Mouse (Mus musculus): ENCODE measurements around the gene Ercc6l. TPM values are rescaled to one million over a fixed set of nuclear protein-coding genes. Genes with fewer than 3 reads are reported as not detected.
"Not testable (repeated sequence)": the region's sequence is repeated elsewhere in the genome, so short reads cannot be mapped to it uniquely, and the experiment has no call there.

Ercc6l gene
- polyA plus RNA-seq, 1 experiment from 2014 or later = 17.0 TPM

DNA sequence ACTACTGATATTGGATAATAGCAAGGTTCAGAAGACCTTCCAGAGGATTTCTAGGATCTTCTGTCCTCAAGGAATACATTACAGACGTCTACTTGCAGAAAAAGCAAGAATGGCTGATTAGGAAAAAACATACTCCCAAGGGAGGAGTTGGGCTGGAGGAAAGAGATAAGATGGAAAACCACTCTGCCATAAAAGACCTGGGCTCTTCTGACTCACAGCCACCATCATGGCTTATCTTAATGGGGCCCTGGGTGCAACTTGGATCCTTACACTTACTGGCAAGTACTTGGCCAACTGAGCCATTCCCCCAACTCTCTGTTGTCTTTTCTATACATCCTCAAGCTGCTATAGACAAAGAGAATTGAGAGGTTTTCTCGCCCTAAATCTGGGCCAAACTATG is 53.1 kb downstream of the Ercc6l start:
- WGBS (ENCODE audit: insufficient replicate concordance) = 19% methylated on average over 2 of the region's 2 CpGs
- H3K27me3 ChIP-seq (replicated peaks) = peaks cover 13% of the 10 kb centered on the region
- peak; percentile 58; the same call in 1 of the 2 replicates for ATAC-seq
- not testable (repeated sequence) for H3K4me3 ChIP-seq; H3K9ac ChIP-seq; H3K9me3 ChIP-seq (replicated peaks); H3K36me3 ChIP-seq
- H3K27ac ChIP-seq = peak overlapping the region; percentile 48; the same call in 1 of the 2 replicates
- H3K4me1 ChIP-seq = peaks cover 18% of the 10 kb centered on the region
- H3K4me2 ChIP-seq = peak overlapping the region; percentile 41

DNA sequence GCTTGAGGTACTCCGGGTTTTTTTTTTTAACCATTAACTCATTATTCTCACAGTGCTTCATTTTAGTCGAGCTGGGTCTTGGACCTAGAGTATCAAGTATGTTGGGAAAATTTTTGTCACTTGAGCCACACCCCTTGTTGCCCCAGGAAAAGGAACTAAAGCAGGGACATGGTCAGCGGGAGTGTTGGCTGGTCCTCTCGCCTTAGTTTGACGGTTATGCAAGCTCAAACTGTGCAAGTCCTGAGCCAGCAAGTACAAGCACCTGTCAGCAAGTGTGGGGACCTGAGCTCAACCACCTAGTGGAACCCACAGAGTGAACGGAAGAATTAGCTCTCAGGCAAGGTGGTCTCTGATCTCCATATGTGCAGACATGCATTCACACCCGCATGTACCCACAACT is 55.0 kb downstream of the Ercc6l start:
- 60% methylated on average over 7 of the region's 7 CpGs for WGBS (ENCODE audit: insufficient replicate concordance)
- no peak overlapping the region for H3K9ac ChIP-seq
- peaks cover 18% of the 10 kb centered on the region for H3K4me1 ChIP-seq
- H3K4me2 ChIP-seq = no peak overlapping the region
- H3K4me3 ChIP-seq = no peak overlapping the region
- peaks cover 13% of the 10 kb centered on the region for H3K27me3 ChIP-seq (replicated peaks)
- H3K36me3 ChIP-seq = no peaks in the 10 kb centered on the region
- no peak overlapping the region for H3K27ac ChIP-seq
- H3K9me3 ChIP-seq (replicated peaks) = no peaks in the 10 kb centered on the region
- no peak for ATAC-seq

DNA sequence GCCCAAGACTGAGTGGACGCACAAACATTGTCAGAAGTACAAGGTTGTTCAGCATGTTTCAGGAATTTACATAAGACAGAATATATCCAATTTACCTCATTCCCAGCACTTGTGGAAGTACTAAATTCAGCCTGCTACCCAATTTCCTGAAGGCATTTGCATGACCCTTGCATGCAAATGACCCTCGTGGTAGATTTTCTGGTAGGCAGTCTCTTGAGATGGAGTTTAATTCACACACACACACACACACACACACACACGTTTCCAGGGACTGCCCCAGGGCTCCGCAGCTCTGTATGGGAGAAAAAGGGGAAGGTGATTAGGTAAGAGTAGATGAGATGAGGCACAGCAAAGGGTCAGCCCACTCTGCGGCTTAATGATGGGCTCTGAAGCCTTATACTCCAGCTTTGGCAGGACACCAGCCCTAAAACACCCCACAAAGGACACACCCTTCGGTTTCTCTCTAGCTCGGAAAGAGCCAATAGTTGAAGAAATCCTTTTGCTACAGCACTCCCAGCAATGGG is 62.4 kb downstream of the Ercc6l start:
- ATAC-seq = no peak
- no peak overlapping the region for H3K27ac ChIP-seq
- WGBS (ENCODE audit: insufficient replicate concordance) = 39% methylated on average over 7 of the region's 7 CpGs
- no peak overlapping the region for H3K4me3 ChIP-seq
- H3K36me3 ChIP-seq = no peaks in the 10 kb centered on the region
- peaks cover 36% of the 10 kb centered on the region for H3K27me3 ChIP-seq (replicated peaks)
- no peak overlapping the region for H3K4me2 ChIP-seq
- H3K9me3 ChIP-seq (replicated peaks) = no peaks in the 10 kb centered on the region
- H3K4me1 ChIP-seq = no peaks in the 10 kb centered on the region
- no peak overlapping the region for H3K9ac ChIP-seq

Other genes with a start within 250 kb of the Ercc6l start
- 0.12 and 0.25 TPM in 2 replicates for gene Rtl5, start 85.8 kb downstream of the Ercc6l start, polyA plus RNA-seq (2016; fragmentation: Nextera tagmentation; extraction: Ambion mirVana)
- 52.7 and 65.9 TPM in 2 replicates for gene Pin4, start 37.6 kb downstream of the Ercc6l start, polyA plus RNA-seq (2016; fragmentation: Nextera tagmentation; extraction: Ambion mirVana)
- gene Rps4x, start 32.3 kb upstream of the Ercc6l start, polyA plus RNA-seq (2016; fragmentation: Nextera tagmentation; extraction: Ambion mirVana) = 627 and 649 TPM in 2 replicates
- gene Cited1, start 95.1 kb upstream of the Ercc6l start, polyA plus RNA-seq (2016; fragmentation: Nextera tagmentation; extraction: Ambion mirVana) = 76.3 and 81.3 TPM in 2 replicates